Comparison of ENCODE assay signal across 8 mouse cellular contexts in genomic region chr7:139085629-139086194, GRCm38 (mm10). TPM values are rescaled to one million over a fixed set of nuclear protein-coding genes. Genes with fewer than 3 reads are reported as not detected.
A peak's percentile ranks its signal among the peaks of the same experiment; 100 is the strongest.
DNase-seq lines count a peak whose midpoint lies in the region; ATAC-seq lines count a peak whose summit lies in the region.

TSS of gene Dpysl4 (plus strand) at chr7:139086001.

- no peaks in the 10 kb centered on the region for H3K9me3 ChIP-seq in intestine, embryonic 15.5 days
- H3K9me3 ChIP-seq in midbrain, embryonic 11.5 days (ENCODE audit: control insufficient read depth, low read length): no peaks in the 10 kb centered on the region
- no peaks in the 10 kb centered on the region for H3K9me3 ChIP-seq in stomach, embryonic 16.5 days (replicated peaks; ENCODE audit: control insufficient read depth, low read length)

- peak within 1 kb of the TSS; percentile 83 for H3K4me2 ChIP-seq in intestine, embryonic 15.5 days (replicated peaks)
- H3K4me2 ChIP-seq in midbrain, embryonic 11.5 days: peak within 1 kb of the TSS; percentile 52
- peak within 1 kb of the TSS; percentile 84 for H3K4me2 ChIP-seq in stomach, embryonic 16.5 days (ENCODE audit: low read depth, low read length)

- H3K9ac ChIP-seq in intestine, embryonic 15.5 days: peak within 1 kb of the TSS; percentile 58
- H3K9ac ChIP-seq in midbrain, embryonic 11.5 days (ENCODE audit: low read length): peak within 1 kb of the TSS; percentile 97
- H3K9ac ChIP-seq in stomach, embryonic 16.5 days (ENCODE audit: low read length): peak within 1 kb of the TSS; percentile 78

- no peaks in the 10 kb centered on the region for H3K36me3 ChIP-seq in intestine, embryonic 15.5 days
- no peaks in the 10 kb centered on the region; the same call in 1 of the 2 replicates for H3K36me3 ChIP-seq in midbrain, embryonic 11.5 days (ENCODE audit: control insufficient read depth, insufficient read depth, low read length)
- H3K36me3 ChIP-seq in stomach, embryonic 16.5 days (ENCODE audit: control insufficient read depth, insufficient read depth, low read length): no peaks in the 10 kb centered on the region

- H3K27me3 ChIP-seq in intestine, embryonic 15.5 days (replicated peaks): peaks cover 25% of the 10 kb centered on the region
- H3K27me3 ChIP-seq in midbrain, embryonic 11.5 days (ENCODE audit: control insufficient read depth, insufficient read depth, low read length): no peaks in the 10 kb centered on the region; the same call in 1 of the 2 replicates
- peaks cover 23% of the 10 kb centered on the region for H3K27me3 ChIP-seq in stomach, embryonic 16.5 days (ENCODE audit: control insufficient read depth, insufficient read depth, low read length)

- peak within 1 kb of the TSS; percentile 58 for H3K4me3 ChIP-seq in intestine, embryonic 15.5 days (replicated peaks)
- peak within 1 kb of the TSS; percentile 85 for H3K4me3 ChIP-seq in midbrain, embryonic 11.5 days (ENCODE audit: low read depth, low read length)
- H3K4me3 ChIP-seq in stomach, embryonic 16.5 days (replicated peaks; ENCODE audit: low read length): peak within 1 kb of the TSS; percentile 60

- 7% methylated on average over 32 of the region's 32 CpGs for WGBS in intestine, embryonic 15.5 days
- WGBS in midbrain, embryonic 11.5 days: 6% methylated on average over 32 of the region's 32 CpGs
- 6% methylated on average over 32 of the region's 32 CpGs for WGBS in stomach, embryonic 16.5 days

- peak; percentile 89 for ATAC-seq in intestine, embryonic 15.5 days
- peak; percentile 89 for ATAC-seq in midbrain, embryonic 11.5 days (ENCODE audit: low FRiP score)
- ATAC-seq in stomach, embryonic 16.5 days (ENCODE audit: insufficient read depth, low FRiP score): peak; percentile 77

- H3K4me1 ChIP-seq in intestine, embryonic 15.5 days (replicated peaks): peaks cover 3% of the 10 kb centered on the region; the same call in 1 of the 2 replicates
- H3K4me1 ChIP-seq in midbrain, embryonic 11.5 days (ENCODE audit: control insufficient read depth, insufficient read depth, low read length): peaks cover 11% of the 10 kb centered on the region
- peaks cover 5% of the 10 kb centered on the region; the same call in 1 of the 2 replicates for H3K4me1 ChIP-seq in stomach, embryonic 16.5 days (ENCODE audit: control insufficient read depth, insufficient read depth, low read length)

- DNase-seq in adrenal gland, adult 2 months: peak; percentile 69
- DNase-seq in cerebellum, postnatal 36 days: peak; percentile 95 to 96
- DNase-seq in gastrocnemius, postnatal 10 days: peak; percentile 66
- DNase-seq in left cerebral cortex, postnatal 14 days (ENCODE audit: low spot score in 2 of 2): peak; percentile 90 to 94
- DNase-seq in midbrain, embryonic 11.5 days (ENCODE audit: low spot score, missing footprints): peak; percentile 98
- no peak for DNase-seq in adipocyte (ENCODE audit: low spot score)

- H3K27ac ChIP-seq in intestine, embryonic 15.5 days: no peak within 1 kb of the TSS; the same call in 1 of the 2 replicates
- peak within 1 kb of the TSS; percentile 62 for H3K27ac ChIP-seq in midbrain, embryonic 11.5 days (ENCODE audit: low read depth, low read length)
- no peak within 1 kb of the TSS for H3K27ac ChIP-seq in stomach, embryonic 16.5 days (ENCODE audit: low read length)

- intact Hi-C loops in left cerebral cortex, postnatal 14 days (cut with DNase I): no loop called here

RNA-seq across cellular contexts. Expression of gene Dpysl4, which starts in this region (rescaled TPM):
- 1 to 10 TPM; 1.4 to 2.8 TPM for total RNA-seq in adrenal gland, adult 2 months (2021)
- polyA plus RNA-seq in adrenal gland, adult 2 months (2012; rRNA removed): 0.67 and 0.73 TPM in 2 replicates
- total RNA-seq in gastrocnemius, postnatal 10 days (2021): 1 to 10 TPM; 1.6 TPM
- 12.7 and 15.6 TPM in 2 replicates for polyA plus RNA-seq in intestine, embryonic 15.5 days (2015; fragmentation: Nextera tagmentation; extraction: Ambion mirVana)
- 100 to 1,000 TPM; 103 to 107 TPM for total RNA-seq in left cerebral cortex, postnatal 14 days (2021)
- 167 and 179 TPM in 2 replicates for polyA plus RNA-seq in midbrain, embryonic 11.5 days (2014; fragmentation: Nextera tagmentation; extraction: Ambion mirVana)
- polyA plus RNA-seq in stomach, embryonic 16.5 days (2015; fragmentation: Nextera tagmentation; extraction: Ambion mirVana): 13.3 and 13.6 TPM in 2 replicates

Comparison
In these comparisons a context has a peak if more than half of its experiments do, and no peak if none do; other contexts are left out.
1. RNA of gene Dpysl4 (total RNA-seq): 103 to 107 TPM in left cerebral cortex, postnatal 14 days; 1.4 to 2.8 TPM in adrenal gland, adult 2 months and 1.6 TPM in gastrocnemius, postnatal 10 days; every median in the first group is over 10 times any median in the second.
2. RNA of gene Dpysl4 (polyA plus RNA-seq): 167 to 179 TPM in midbrain, embryonic 11.5 days; 12.7 to 15.6 TPM in intestine, embryonic 15.5 days, 13.3 to 13.6 TPM in stomach, embryonic 16.5 days and 0.67 to 0.73 TPM in adrenal gland, adult 2 months; every median in the first group is over 10 times any median in the second.
3. Peak in every context shown above with its lines, with median percentiles within 50 percentile points of each other: ATAC-seq, H3K4me2 ChIP-seq, H3K4me3 ChIP-seq and H3K9ac ChIP-seq.